Mouse (Mus musculus) left cerebral cortex, adult 8-10 months (tissue): ENCODE measurements around the gene Phospho1. TPM values are rescaled to one million over a fixed set of nuclear protein-coding genes. Genes with fewer than 3 reads are reported as not detected.

ENCODE experiments used
- DNase-seq, 2 experiments: peaks; one replicate each; pipeline ENCODE4 v3.0.0; 2022; ENCODE audit warnings: low spot score in 2 of 2
- total RNA-seq, 4 experiments: library from RNA; stranded (reverse); gene quantifications; 2 replicates each; pipeline ENCODE4 v1.2.4; 2022

Phospho1 gene
- total RNA-seq, 4 experiments from 2014 or later, result 60.8 to 75.0 (median 67.2) TPM

DNA sequence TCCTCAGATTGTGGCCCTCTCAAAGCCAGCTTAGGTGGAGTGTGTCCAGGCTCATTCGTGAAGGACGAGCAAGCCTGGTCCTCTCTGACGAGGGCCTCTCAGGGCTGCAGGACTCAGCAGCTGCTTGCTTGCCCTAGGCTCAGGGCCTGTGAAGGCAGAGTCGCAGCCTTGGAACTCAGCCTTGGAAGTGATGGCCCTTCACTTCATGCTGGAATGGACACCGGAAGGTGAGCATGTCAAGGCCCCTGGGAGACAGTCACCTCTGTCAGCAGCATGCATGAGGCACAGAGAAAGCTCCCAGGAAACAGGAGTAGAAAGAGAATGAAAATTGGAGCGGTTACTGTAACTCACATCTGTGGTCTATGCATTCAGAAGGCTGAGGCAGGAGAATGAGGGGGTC is 12.6 kb upstream of the Phospho1 start:
- no peak for DNase-seq

DNA sequence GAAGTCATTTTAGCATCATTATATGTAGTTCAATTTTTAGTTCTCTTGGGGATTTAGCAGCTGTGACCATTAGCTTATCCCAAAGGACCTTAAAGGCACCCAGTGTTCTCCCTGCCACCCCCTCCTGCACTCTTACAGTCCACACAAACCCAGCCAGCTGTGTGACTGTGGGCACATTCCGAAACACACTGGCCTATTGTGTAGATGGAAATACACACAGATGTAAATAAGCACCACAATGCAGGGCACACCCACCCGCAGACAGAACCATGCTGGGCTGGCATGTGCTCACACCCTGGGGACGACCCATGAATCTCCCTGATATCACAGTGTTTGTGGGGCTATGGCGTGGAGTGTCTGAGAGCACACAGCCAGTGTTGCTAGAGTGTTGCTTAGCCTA is 12.1 kb upstream of the Phospho1 start:
- DNase-seq, result no peak

DNA sequence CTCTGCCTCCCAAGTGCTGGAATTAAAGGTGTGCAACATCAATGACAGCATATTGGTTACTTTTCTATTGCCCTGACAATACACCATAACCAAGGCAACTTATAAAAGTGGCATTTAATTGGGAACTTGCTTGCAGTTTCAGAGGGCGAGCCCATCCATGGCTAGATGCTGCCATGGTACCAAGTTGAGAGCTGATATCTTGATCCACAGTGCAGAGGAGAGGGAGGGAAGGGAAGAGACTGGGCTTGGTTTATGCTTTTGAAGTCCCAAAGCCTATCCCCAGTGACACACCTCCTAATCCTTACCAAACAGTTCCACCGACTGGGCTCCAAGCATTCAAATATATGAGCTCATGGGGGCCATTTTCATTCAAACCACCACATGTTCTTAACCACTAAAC is 10.2 kb upstream of the Phospho1 start:
- DNase-seq, result no peak

DNA sequence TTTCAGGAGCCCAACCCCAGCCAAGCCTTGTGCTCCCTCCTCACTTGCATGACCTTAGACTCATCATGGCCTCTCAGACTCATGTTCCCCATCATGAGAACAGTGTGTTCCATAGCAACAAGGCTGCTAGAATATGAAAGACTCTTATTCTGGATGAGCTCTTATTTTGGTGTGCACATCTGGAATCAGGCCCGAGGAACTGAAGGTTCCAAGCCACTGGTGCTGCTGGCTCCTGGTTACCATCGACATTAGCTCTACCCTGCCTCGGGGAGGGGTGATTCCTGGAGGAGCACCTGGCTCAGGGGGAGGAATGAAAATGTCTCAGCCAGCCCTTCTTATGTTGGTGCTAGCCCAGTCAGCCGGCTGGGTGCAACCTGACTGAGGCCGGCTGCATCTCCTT is 9.4 kb upstream of the Phospho1 start:
- no peak for DNase-seq

DNA sequence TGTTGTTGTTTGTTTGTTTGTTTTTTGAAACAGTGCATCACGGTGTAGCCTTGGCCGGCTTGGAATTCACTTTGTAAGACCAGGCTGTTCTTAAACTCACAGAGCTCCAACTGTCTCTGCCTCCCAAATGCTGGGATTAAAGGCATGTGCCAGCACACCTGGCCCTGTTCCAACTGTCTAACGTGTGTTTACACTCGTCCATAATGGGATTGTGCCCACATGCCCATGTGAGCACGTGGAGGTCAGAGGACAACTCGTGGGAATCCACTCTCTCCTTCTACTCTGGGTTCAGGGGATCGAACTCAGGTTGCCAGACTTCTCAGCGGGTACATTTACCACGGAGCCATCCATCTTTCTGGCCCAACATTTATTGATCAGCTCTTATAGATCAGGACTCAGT is 8.9 kb upstream of the Phospho1 start:
- DNase-seq, result no peak

DNA sequence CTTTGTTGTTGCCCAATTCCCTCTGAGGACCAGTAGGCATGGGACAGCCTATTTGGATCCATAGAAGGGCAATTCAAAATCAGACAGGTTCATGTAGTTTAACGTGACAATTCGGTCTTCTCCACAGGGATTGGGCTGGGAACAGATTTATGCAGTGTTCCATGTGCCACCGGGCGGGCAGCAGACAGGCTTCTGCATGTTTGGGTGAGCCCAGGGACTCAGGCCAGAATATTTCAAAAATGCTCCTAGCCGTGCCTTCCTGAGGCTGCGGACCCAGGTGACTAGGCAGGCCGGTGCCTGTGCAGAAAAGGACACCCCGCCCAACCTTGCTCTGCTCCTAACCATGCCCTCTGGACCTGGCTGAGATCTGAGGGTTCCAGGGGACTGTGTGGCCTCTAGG is 5.2 kb upstream of the Phospho1 start:
- no peak for DNase-seq

DNA sequence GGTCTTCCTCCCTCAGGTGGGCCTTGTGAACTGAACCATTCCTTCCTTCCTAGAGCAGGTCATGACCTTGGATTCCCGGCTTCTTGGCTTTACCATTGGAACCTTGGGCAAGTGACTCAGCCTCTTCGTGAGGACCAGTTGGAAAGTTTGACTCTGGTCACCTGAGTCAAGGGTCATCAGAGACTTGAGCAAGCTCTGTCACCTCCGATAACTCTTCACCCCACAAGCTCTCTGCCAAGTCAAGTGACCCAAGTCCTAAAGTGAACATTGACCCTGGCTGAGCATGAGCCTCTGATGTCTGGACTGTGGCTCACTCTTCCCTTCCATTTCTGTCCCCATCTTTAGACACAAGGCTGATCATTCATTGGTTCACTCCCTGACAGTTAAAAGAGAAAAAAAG is 2.8 kb upstream of the Phospho1 start:
- DNase-seq, result no peak

DNA sequence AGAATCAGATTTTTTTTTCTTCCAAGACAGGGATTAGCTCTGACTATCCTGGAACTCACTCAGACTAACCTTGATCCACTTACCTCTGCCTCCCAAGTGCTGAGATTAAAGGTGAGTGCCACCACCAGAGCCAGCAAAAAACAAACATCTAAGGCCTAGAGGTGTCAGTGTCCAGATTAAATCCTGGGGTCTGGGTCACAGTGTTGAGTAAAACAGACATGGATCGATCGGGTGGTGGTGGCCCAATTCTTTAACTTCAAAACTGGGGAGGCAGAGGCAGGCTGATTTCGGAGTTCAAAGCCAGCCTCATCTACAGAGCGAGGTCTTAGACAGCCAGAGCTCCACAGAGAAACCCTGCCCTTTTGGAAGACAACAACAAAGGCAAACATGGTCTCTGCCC is 1.9 kb upstream of the Phospho1 start:
- no peak for DNase-seq

DNA sequence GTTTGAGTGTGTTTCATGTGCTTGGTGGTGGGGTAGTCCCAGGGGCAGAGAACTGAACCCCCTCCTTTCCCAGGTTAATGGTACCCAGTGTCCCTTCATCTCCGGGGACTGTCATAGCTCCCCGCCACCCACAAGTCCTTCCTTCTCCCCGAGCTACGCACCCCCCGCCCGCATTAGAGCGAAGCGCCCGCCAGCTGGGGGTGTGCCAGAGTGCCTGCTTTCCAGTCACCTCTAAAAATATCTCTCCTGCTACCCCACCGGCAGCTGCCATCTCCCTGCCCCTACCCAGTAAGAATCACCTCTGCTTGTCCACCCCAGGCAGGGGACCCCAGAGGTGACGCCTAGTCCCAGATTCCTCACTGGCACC is 561 bp downstream of the Phospho1 start:
- DNase-seq, result peak; percentile 36 to 60

DNA sequence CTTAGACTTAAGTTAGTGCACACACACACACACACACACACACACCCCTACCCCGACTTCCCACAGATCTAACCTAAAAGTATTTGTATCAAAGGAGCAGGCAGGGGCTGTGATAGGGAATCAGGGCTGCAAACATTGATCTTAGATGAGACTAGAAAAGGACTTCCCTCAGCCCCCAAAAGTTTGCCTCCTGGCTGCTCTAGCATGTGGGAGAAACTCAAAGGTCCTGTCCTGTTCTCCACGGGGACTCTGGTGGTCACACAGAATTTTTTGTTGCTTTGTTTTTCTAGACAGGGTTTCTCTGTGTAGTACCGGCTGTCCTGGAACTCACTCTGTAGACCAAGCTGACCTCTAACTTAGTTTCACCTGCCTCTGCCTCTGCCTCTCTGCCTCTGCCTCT is 1.3 kb downstream of the Phospho1 start:
- DNase-seq, result no peak

DNA sequence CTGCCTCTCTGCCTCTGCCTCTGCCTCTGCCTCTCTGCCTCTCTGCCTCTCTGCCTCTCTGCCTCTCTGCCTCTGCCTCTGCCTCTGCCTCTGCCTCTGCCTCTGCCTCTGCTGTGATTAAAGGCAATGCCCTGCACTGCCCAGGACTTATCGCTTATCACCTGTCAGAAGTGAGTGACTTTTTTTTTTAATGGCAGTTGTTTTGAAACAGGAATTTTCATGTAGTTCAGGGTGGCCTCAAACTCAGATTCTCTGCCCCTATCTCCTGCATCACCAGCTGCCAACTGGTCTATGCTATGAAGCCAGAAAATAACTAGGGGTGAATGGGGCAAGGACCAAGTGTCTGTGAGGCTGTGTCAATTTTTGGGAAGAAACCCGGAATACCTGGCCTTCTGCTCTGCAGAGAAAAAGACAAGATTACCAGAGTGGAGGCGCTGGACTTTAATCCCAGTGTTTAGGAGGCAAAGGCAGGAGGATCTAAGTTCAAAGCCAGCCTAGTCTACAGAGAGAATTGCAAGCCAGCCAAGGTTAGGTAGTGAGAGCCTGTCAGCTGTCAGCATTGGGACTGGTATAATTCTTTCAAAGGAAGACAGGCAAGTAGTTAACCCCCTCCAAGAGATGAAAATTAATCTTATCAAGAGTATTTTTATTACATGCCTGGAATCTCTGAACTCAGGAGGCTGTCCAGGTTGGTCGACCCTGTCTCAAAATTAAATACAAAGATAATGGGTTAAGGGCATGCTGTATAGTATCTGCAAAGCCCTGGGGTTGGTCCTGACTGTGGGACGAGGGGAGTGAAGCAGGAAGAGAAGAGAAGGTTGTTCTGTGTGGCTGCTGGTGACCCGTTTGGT is 2.2 kb downstream of the Phospho1 start:
- DNase-seq, result no peak

DNA sequence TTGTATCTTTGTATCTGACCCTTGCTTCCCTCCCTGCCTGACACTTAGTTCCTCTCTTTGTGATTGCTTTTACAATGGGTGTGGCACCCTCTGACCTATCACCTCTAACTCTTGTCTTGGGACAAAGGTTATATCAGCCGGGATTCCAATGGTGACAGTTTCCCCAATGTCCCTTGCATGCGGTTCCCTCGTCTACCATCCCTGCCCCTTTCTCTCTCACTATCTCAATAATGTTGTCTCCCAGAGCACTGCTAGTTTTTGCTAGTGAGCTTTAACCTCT is 2.8 kb downstream of the Phospho1 start:
- no peak for DNase-seq

DNA sequence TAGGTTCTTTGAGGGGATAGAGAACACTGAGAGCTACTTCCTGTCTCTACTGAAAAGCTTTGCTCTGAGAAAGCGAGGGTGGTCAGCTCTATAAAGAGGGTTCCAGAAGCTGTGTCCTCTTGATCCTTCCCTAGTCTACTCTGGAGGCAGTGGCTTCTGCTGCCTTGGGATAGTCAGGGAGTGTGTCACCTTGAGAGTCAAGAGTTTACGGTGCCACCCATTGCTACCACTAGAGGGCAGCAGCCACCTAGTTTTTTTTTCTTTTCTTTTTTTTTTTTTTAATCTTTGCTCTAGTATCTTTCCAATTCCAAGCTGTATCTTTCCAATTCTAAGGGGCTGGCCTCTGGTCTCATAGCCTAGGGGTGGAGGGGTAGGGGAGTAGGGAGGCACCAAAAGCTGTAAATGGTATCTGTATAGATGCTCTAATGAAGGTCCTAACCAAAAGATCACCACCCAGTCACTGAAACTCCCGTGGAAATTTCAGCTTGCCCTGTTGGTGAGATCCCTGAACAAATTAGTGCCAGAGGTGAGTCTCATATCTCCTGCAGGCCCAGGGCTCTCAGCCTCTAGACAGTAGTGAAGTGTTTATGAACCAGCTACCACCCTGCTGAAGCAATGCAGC is 3.3 kb downstream of the Phospho1 start:
- DNase-seq, result peak in 1 of 2 experiments; percentile 67

DNA sequence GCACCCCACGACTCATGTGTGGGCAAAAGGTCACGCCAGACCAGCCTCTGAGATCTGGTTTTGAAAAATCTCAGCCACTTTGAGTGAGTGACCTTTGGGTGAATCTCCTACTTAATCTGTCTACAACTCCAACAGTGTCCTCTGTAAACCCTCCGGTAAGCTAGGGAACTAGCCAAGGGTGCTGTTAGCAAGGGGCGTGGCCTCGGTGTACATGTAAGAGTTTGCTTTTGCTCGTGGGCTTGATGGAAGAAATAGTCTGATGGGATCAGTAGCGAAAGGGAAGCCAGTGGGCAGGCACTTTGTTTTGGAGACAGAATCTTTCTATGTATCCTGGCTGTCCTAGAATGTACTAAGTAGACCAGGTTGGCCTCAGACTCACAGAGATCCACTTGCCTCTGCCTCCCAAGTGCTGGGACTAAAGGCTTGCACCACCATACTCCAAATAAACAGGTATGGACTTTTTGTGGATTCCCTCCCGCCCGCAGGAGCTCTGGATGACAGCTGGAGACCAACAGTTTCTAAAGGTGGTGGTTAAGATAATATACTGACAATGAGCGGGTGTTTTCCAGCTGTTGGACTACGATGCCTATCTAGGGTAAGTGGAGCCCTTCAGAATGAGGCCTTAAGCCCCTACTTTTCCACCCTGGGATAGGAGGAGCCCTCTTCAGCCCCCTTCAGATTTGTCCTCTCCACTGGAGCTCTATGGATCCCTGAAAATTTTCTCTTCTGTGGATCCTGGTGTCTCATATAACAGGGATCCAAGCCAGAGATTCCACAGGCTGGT is 4.1 kb downstream of the Phospho1 start:
- DNase-seq, result no peak

DNA sequence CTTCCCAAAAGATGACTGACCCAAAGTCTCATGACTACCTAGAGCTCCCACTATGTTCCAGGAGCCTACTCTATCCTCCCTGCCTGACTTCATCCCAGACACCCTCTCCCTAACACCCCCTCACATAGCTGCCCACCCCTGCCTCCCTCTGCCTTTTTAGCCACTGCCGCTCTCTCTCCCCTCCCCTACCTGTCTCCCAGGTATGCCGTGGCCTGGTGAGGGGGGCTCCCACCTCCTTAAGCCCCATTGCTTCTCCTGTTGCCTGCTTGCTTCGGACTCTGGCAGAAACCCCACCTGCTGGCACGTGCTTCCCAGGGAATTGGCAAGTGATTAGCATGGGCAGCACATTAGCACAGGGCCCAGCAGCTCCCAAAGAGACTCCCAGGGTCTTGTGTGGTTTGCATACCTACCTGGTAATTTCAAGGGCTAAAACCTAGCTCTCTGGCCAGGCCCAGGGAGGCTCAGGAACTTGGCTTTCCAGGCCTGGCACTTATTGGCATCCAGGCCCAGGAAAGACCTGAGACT is 5.3 kb downstream of the Phospho1 start:
- no peak for DNase-seq

DNA sequence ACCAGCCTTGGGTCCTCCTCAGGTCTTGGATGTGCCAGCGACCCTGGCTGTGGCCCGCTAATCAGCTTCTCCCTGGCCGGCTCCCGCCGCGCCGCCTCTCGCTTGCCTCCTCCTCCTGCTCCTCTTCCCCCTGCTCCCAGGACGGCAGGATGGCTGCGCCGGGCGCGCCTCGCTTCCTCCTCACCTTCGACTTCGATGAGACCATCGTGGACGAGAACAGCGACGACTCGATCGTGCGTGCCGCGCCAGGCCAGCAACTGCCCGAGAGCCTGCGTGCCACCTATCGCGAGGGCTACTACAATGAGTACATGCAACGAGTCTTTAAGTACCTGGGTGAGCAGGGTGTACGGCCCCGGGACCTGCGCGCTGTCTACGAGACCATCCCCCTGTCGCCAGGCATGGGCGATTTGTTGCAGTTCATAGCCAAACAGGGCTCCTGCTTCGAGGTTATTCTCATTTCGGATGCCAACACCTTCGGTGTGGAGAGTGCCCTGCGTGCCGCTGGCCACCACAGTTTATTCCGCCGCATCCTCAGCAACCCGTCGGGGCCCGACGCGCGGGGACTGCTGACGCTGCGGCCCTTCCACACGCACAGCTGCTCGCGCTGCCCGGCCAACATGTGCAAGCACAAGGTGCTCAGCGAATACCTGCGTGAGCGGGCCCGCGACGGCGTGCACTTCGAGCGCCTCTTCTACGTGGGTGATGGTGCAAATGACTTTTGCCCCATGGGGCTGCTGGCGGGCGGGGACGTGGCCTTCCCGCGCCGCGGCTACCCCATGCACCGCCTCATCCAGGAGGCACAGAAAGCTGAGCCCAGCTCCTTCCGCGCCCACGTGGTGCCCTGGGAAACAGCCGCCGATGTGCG is 6.3 kb downstream of the Phospho1 start:
- DNase-seq, result no peak

DNA sequence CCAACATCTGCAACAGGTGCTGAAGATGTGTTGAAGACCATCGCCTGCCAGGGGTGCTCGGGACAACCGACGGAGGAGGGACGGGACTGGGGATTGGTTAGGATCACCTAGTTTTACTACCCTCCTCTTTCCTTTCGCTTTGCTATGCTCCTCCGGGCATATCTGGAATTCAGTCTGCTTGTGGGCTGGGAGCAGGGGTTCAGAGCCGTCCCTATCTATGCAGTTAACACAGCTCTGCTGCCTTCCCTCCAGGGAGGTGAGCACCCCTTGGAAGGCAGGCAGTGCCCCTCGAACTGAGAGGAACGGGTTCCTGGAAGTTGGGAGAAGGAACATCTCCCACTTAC is 6.9 kb downstream of the Phospho1 start:
- no peak for DNase-seq

DNA sequence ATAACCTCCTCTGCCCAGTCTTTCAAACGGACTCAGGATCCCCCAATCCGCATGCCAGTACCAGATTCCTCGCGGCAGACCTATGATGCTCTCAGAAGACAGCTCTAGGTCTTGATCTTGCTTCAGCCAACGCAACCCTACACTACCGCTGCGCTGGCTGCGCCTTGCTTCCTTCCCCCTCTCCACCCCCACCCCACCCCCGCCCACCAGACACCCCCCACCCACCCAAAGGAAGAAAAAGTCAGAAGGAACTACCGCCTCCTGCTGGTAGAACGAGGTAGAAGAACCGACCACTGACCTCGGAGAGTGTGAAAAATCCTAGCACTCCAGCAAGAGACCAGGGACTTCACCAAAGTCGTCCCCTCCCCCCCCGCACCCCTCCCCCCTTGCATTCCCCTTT is 7.3 kb downstream of the Phospho1 start:
- no peak for DNase-seq

DNA sequence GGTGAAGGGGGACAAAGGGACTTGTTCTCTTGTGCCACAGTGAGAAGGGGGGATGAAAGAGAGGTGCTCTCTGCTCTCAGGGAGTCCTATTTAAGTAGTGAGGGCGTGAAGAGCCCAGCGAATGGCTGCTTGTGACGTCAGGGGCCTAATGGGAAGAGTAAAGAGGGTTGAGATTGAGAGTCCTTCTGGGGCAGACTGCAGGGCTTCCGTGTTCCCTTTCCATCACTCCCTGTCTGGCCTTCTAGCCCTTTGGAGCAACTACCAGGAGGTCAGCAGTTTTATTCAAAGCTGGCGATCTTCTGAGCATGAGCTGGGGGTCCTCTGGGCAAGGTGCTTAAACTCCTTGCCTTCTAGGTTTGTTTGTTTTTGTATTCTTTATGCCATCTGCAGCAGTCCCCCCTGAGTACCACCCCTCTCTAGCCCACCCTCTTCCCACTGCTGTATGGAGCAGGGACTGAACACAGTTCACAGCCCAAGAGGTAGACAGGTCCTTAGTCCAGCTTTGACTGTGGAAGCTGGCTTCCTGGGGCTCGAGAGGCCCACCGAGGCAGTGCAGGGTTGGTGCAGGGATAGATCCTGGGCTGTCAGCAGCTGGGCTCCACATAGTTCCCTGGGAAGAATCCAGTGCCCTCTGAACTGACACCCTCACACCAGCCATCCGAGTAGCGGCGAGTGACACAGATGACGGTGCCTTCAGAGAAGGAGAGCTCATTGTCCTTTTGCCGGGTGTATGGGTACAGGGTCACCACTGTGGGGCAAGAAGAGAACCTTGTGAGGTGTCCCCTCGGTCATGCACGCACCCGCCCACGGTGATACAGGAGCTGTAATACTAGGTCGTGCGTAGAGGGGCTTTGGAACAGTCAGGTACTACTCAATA is 8.1 kb downstream of the Phospho1 start:
- DNase-seq, result no peak

DNA sequence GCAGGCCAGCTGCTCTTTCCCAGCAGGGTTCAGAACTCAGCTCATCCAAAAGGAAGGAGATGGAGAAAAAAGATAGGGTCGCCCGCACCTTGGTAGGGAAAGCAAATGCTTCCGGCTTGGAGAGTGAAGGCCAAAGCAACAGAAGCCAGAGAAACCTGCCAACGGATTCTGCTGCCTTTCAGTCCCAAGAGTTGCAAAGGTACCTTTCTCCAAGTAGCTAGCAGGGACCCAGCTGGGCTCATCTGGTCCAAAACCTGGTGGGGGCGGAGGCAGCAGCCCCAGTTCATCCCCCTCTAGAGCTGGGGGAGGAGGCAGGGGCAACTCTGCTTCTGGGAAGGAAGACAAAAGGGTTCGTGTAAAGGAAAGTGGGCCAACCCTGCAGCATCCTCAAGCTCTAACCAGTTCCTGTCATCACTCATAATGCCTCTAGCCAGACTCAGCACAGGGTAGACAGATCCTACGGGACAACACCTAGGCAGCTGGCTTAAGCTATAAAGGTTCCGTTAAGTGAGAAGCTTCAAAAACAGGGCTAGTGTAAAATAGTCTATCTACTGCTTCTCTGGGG is 8.8 kb downstream of the Phospho1 start:
- DNase-seq, result no peak
